Mouse (Mus musculus) CH12.LX (cell line): ENCODE results near the gene Lce6a. TPM values are rescaled to one million over a fixed set of nuclear protein-coding genes. Genes with fewer than 3 reads are reported as not detected.

Source experiments
- DNase-seq: peaks from one replicate; pipeline ENCODE4 v3.0.0-alpha.2; 2013; ENCODE audit errors: extremely low read depth
- H3K27ac ChIP-seq: 2 replicates; pipeline ENCODE4 v1.5.1; 2012; ENCODE audit warnings: low read depth, mild to moderate bottlenecking, control low read depth, moderate library complexity; ENCODE audit not compliant: insufficient read depth
- H3K27me3 ChIP-seq: replicated peaks from 2 replicates; pipeline ENCODE3; 2012; ENCODE audit warnings: inconsistent platforms
- H3K36me3 ChIP-seq, 2 experiments: replicated peaks in 1 of 2; 2 replicates each; pipeline versions ENCODE3 to v1.6.1; 2012; ENCODE audit warnings: inconsistent platforms in 1 of 2, low read length in 1 of 2, mild to moderate bottlenecking in 1 of 2, mixed read lengths in 1 of 2, moderate library complexity in 1 of 2; ENCODE audit not compliant: control insufficient read depth in 1 of 2, insufficient read depth in 1 of 2
- H3K4me1 ChIP-seq, 2 experiments: 2 replicates each; pipeline ENCODE4 v1.6.1; 2012; ENCODE audit warnings: inconsistent platforms in 1 of 2, moderate library complexity in 1 of 2; ENCODE audit not compliant: insufficient read depth in 2 of 2, control insufficient read depth in 1 of 2
- H3K4me2 ChIP-seq: 2 replicates; pipeline ENCODE4 v1.6.1; 2012; ENCODE audit warnings: low read depth, mild to moderate bottlenecking, control low read depth; ENCODE audit not compliant: poor library complexity, insufficient read depth, severe bottlenecking
- H3K4me3 ChIP-seq, 3 experiments: fragments of 150-350 bp in 1 of 3; sonication (generic) in 1 of 3; replicated peaks in 1 of 3; 2 replicates each; pipeline versions ENCODE3 to v1.5.1; 2011 to 2012; ENCODE audit warnings: low read depth in 2 of 3, low read length in 2 of 3, mild to moderate bottlenecking in 2 of 3, moderate library complexity in 2 of 3, control low read depth in 1 of 3, improper control_type of control experiment in 1 of 3, inconsistent platforms in 1 of 3, mixed read lengths in 1 of 3; ENCODE audit not compliant: poor library complexity in 1 of 3
- H3K79me2 ChIP-seq: replicated peaks from 2 replicates; pipeline ENCODE4 v1.6.1; 2012; ENCODE audit warnings: mild to moderate bottlenecking, moderate library complexity; ENCODE audit not compliant: control insufficient read depth, poor library complexity, insufficient read depth, severe bottlenecking; ENCODE audit errors: extremely low read depth
- H3K9ac ChIP-seq: 2 replicates; pipeline ENCODE4 v1.6.1; 2012; ENCODE audit warnings: low read depth, mild to moderate bottlenecking, control low read depth, moderate library complexity; ENCODE audit not compliant: insufficient read depth
- H3K9me3 ChIP-seq: replicated peaks from 2 replicates; pipeline ENCODE3; 2012; ENCODE audit warnings: low read length, inconsistent platforms, mixed read lengths
- BHLHE40 ChIP-seq: IDR thresholded peaks from 2 replicates; pipeline ENCODE4 v1.6.1; 2011; ENCODE audit warnings: mild to moderate bottlenecking, low read depth, low read length, improper control_type of control experiment
- CHD1 ChIP-seq: IDR thresholded peaks from 2 replicates; pipeline ENCODE4 v1.6.1; 2012; ENCODE audit warnings: low read depth, low read length, improper control_type of control experiment, inconsistent platforms
- CHD2 ChIP-seq: IDR thresholded peaks from 2 replicates; pipeline ENCODE4 v1.6.1; 2011; ENCODE audit warnings: low read length, improper control_type of control experiment
- CTCF ChIP-seq, 2 experiments: IDR thresholded peaks in 1 of 2; conservative IDR thresholded peaks in 1 of 2; 2 replicates each; pipeline ENCODE4 v1.5.1; 2011 to 2012; ENCODE audit warnings: low read depth in 2 of 2, low read length in 2 of 2, improper control_type of control experiment in 1 of 2, inconsistent platforms in 1 of 2, mild to moderate bottlenecking in 1 of 2, moderate library complexity in 1 of 2
- E2F4 ChIP-seq: IDR thresholded peaks from 2 replicates; pipeline ENCODE4 v1.6.1; 2011; ENCODE audit warnings: low read depth, low read length, improper control_type of control experiment; ENCODE audit not compliant: insufficient replicate concordance
- EP300 ChIP-seq: IDR thresholded peaks from 2 replicates; pipeline ENCODE4 v1.6.1; 2011; ENCODE audit warnings: low read length, improper control_type of control experiment
- ETS1 ChIP-seq: conservative IDR thresholded peaks from 2 replicates; pipeline ENCODE4 v1.6.1; 2012; ENCODE audit warnings: low read depth, mild to moderate bottlenecking, inconsistent platforms, low read length, improper control_type of control experiment, moderate library complexity
- IRF4 ChIP-seq: IDR thresholded peaks from 2 replicates; pipeline ENCODE4 v1.6.1; 2014; ENCODE audit warnings: low read depth, mild to moderate bottlenecking, inconsistent platforms, low read length, improper control_type of control experiment
- JUN ChIP-seq: IDR thresholded peaks from 2 replicates; pipeline ENCODE4 v1.6.1; 2011; ENCODE audit warnings: low read depth, mild to moderate bottlenecking, low read length, improper control_type of control experiment, moderate library complexity; ENCODE audit not compliant: insufficient read depth
- KAT2A ChIP-seq: IDR thresholded peaks from 2 replicates; pipeline ENCODE4 v1.6.1; 2012; ENCODE audit warnings: low read length, improper control_type of control experiment, inconsistent platforms; ENCODE audit not compliant: insufficient replicate concordance
- MAX ChIP-seq: IDR thresholded peaks from 2 replicates; pipeline ENCODE4 v1.6.1; 2011; ENCODE audit warnings: low read length, improper control_type of control experiment
- MEF2A ChIP-seq: IDR thresholded peaks from 2 replicates; pipeline ENCODE4 v1.6.1; 2014; ENCODE audit warnings: low read depth, mild to moderate bottlenecking, inconsistent platforms, low read length, improper control_type of control experiment, borderline replicate concordance
- MXI1 ChIP-seq: IDR thresholded peaks from 2 replicates; pipeline ENCODE4 v1.6.1; 2011; ENCODE audit warnings: mild to moderate bottlenecking, low read depth, low read length, improper control_type of control experiment
- NRF1 ChIP-seq: IDR thresholded peaks from 2 replicates; pipeline ENCODE4 v1.6.1; 2014; ENCODE audit warnings: low read depth, mild to moderate bottlenecking, inconsistent platforms, low read length, improper control_type of control experiment, moderate library complexity
- PAX5 ChIP-seq: IDR thresholded peaks from 2 replicates; pipeline ENCODE4 v1.6.1; 2012; ENCODE audit warnings: low read length, inconsistent platforms, mixed read lengths
- POLR2A ChIP-seq: IDR thresholded peaks from 2 replicates; pipeline ENCODE4 v1.6.1; 2011; ENCODE audit warnings: low read depth, mild to moderate bottlenecking, improper control_type of control experiment, low read length
- POLR2AphosphoS2 ChIP-seq: IDR thresholded peaks from 2 replicates; pipeline ENCODE4 v1.6.1; 2011; ENCODE audit warnings: low read depth, low read length, improper control_type of control experiment
- RAD21 ChIP-seq: IDR thresholded peaks from 2 replicates; pipeline ENCODE4 v1.6.1; 2011; ENCODE audit warnings: low read depth, mild to moderate bottlenecking, low read length, improper control_type of control experiment, moderate library complexity
- RCOR1 ChIP-seq: conservative IDR thresholded peaks from 2 replicates; pipeline ENCODE4 v1.6.1; 2012; ENCODE audit warnings: low read depth, mild to moderate bottlenecking, inconsistent platforms, low read length, improper control_type of control experiment
- SIN3A ChIP-seq: IDR thresholded peaks from 2 replicates; pipeline ENCODE4 v1.6.1; 2012; ENCODE audit warnings: low read length, improper control_type of control experiment, inconsistent platforms
- SMC3 ChIP-seq: IDR thresholded peaks from 2 replicates; pipeline ENCODE4 v1.6.1; 2011; ENCODE audit warnings: low read depth, low read length, improper control_type of control experiment
- TBP ChIP-seq: conservative IDR thresholded peaks from 2 replicates; pipeline ENCODE4 v1.6.1; 2011; ENCODE audit warnings: low read depth, low read length, improper control_type of control experiment
- USF1 ChIP-seq: IDR thresholded peaks from 2 replicates; pipeline ENCODE4 v1.6.1; 2014; ENCODE audit warnings: low read depth, mild to moderate bottlenecking, inconsistent platforms, low read length, improper control_type of control experiment
- USF2 ChIP-seq: conservative IDR thresholded peaks from 2 replicates; pipeline ENCODE4 v1.6.1; 2011; ENCODE audit warnings: low read depth, low read length, improper control_type of control experiment
- ZC3H11A ChIP-seq: IDR thresholded peaks from 2 replicates; pipeline ENCODE4 v1.6.1; 2012; ENCODE audit warnings: low read depth, mild to moderate bottlenecking, inconsistent platforms, low read length, improper control_type of control experiment
- ZKSCAN1 ChIP-seq: IDR thresholded peaks from 2 replicates; pipeline ENCODE4 v1.6.1; 2012; ENCODE audit warnings: low read depth, inconsistent platforms, low read length, improper control_type of control experiment, borderline replicate concordance
- ZMIZ1 ChIP-seq: IDR thresholded peaks from 2 replicates; pipeline ENCODE4 v1.6.1; 2012; ENCODE audit warnings: low read depth, mild to moderate bottlenecking, inconsistent platforms, low read length, improper control_type of control experiment
- ZNF384 ChIP-seq: IDR thresholded peaks from 2 replicates; pipeline ENCODE4 v1.6.1; 2012; ENCODE audit warnings: low read depth, low read length, improper control_type of control experiment, inconsistent platforms
- dilution Hi-C: fragments of 300-500 bp; cut with MboI; formaldehyde crosslinking; loops from 2 replicates; pipeline ENCODE4 v1.14.3; 2020; ENCODE audit warnings: low sequenced_read_pairs; ENCODE audit not compliant: extremely low pct_unique_long_range_greater_than_20kb, extremely low pct_ligation_motif_present
- in situ Hi-C: fragments of 300-500 bp; cut with MboI; formaldehyde crosslinking; loops from 3 replicates; pipeline ENCODE4 v1.14.3; 2019; ENCODE audit warnings: low sequenced_read_pairs, low pct_ligation_motif_present, low pct_unique_long_range_greater_than_20kb, mixed read lengths
- polyA plus RNA-seq: library from polyadenylated mRNA; unstranded; fragments of >175 nt; gene quantifications from 2 replicates; pipeline ENCODE4 v1.2.1, GENCODE M21; 2012; ENCODE audit warnings: low read depth; ENCODE audit not compliant: insufficient read length
- total RNA-seq, 2 experiments: library from RNA; depleted of rRNA; stranded (reverse); fragments of 300-350 nt in 1 of 2; fragments of >200 nt in 1 of 2; gene quantifications; 2 replicates each; pipeline ENCODE4 v1.2.3; 2012 to 2014

The Lce6a gene
- total RNA-seq (2012; rRNA removed) (not detected in 2 replicates), total RNA-seq (2014; rRNA removed) (not detected in 2 replicates), polyA plus RNA-seq (not detected in 2 replicates)

- in situ Hi-C loops (no loop called here), dilution Hi-C loops (no loop called here)
- Histone ChIP-seq H3K4me1 (no peaks in the 10 kb centered on the region), H3K4me3 (no peak within 1 kb of the TSS), H3K9ac (no peak within 1 kb of the TSS), H3K36me3 (no peaks in the 10 kb centered on the region), H3K27ac (no peak within 1 kb of the TSS), H3K79me2 (no peaks in the 10 kb centered on the region), H3K9me3 (no peaks in the 10 kb centered on the region), H3K4me2 (no peak within 1 kb of the TSS), H3K27me3 (no peaks in the 10 kb centered on the region)
- DNase-seq, result no peak
- no peak for TF ChIP-seq ZC3H11A
- no peak for TF ChIP-seq CTCF (conservative IDR thresholded peaks at IDR 0.05 in 1 of 2, IDR thresholded peaks at IDR 0.05 in 1 of 2; ENCODE audit: low read depth in 2 of 2, low read length in 2 of 2)
- no peak for TF ChIP-seq E2F4
- TF ChIP-seq RAD21, result no peak
- TF ChIP-seq ETS1, result no peak
- no peak for TF ChIP-seq ZNF384
- TF ChIP-seq IRF4, result no peak
- no peak for TF ChIP-seq MAX
- no peak for TF ChIP-seq USF1
- TF ChIP-seq CHD1, result no peak
- TF ChIP-seq NRF1, result no peak
- no peak for TF ChIP-seq ZMIZ1
- TF ChIP-seq MXI1, result no peak
- no peak for TF ChIP-seq BHLHE40
- TF ChIP-seq PAX5, result no peak
- TF ChIP-seq CHD2, result no peak
- TF ChIP-seq TBP, result no peak
- no peak for TF ChIP-seq POLR2AphosphoS2
- no peak for TF ChIP-seq USF2
- TF ChIP-seq SIN3A, result no peak
Measured at GRCm38 (mm10) chr3:92621560-92621959, at the start of gene Lce6a. TSS of gene Lce6a (minus strand) at chr3:92621660.

GRCm38 (mm10) chr3:92670215-92670614 is 48.8 kb upstream of the Lce6a start, which contains the start of gene Lce1a2:
TSS of gene Lce1a2 (minus strand) at chr3:92670315.
- no peak within 1 kb of the TSS for H3K27ac ChIP-seq
- H3K36me3 ChIP-seq, result no peaks in the 10 kb centered on the region
- H3K9me3 ChIP-seq, result no peaks in the 10 kb centered on the region
- TF ChIP-seq EP300 (no peak), KAT2A (no peak), MEF2A (no peak), POLR2A (no peak), SMC3 (no peak), NRF1 (no peak), ZKSCAN1 (no peak), RCOR1 (no peak), JUN (no peak)
- dilution Hi-C loops (no loop called here), in situ Hi-C loops (no loop called here)
- H3K4me2 ChIP-seq, result no peak within 1 kb of the TSS
- no peaks in the 10 kb centered on the region for H3K79me2 ChIP-seq
- H3K4me1 ChIP-seq, result no peaks in the 10 kb centered on the region
- H3K9ac ChIP-seq, result no peak within 1 kb of the TSS
- no peak within 1 kb of the TSS for H3K4me3 ChIP-seq
- no peaks in the 10 kb centered on the region for H3K27me3 ChIP-seq
- no peak for DNase-seq
